Mouse (Mus musculus): ENCODE measurements around the gene Gfra4. TPM values are rescaled to one million over a fixed set of nuclear protein-coding genes. Genes with fewer than 3 reads are reported as not detected.

The Gfra4 gene
- polyA plus RNA-seq, 1 experiment, result 9.6 TPM

GRCm38 (mm10) chr2:131058672-131059071, 15.8 kb upstream of the Gfra4 start:
- H3K4me3 ChIP-seq (ENCODE audit: insufficient read depth, low read depth, low read length), result no peak overlapping the region
- peaks cover 9% of the 10 kb centered on the region for H3K4me1 ChIP-seq (ENCODE audit: control insufficient read depth, insufficient read depth, insufficient read length, low read length)
- H3K27ac ChIP-seq (replicated peaks; ENCODE audit: low read depth, low read length), result no peak overlapping the region

DNA sequence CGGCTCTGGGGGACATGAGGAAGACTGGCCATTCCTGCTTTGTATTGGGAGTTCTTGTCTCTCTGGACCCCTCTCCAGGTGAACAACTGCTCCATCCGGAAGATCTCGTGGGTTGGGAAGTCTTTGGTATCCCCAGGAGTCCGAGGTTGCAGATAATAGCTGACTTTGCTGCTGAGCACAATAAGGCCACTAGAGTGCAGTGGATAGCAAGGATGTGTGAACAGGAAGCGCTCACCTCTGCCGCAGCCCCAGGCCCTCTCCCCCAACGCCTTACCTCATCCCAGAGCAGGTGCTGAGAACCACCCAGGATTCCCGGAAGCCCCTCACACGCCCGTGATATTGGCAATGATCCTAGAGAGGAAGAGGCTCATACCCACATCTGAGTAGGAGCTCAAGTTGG, 13.3 kb upstream of the Gfra4 start:
- no peak overlapping the region for H3K27ac ChIP-seq (replicated peaks; ENCODE audit: low read depth, low read length)
- no peak overlapping the region for H3K4me3 ChIP-seq (ENCODE audit: insufficient read depth, low read depth, low read length)
- peaks cover 9% of the 10 kb centered on the region for H3K4me1 ChIP-seq (ENCODE audit: control insufficient read depth, insufficient read depth, insufficient read length, low read length)

GRCm38 (mm10) chr2:131055631-131056030, 12.7 kb upstream of the Gfra4 start:
- no peak overlapping the region for H3K27ac ChIP-seq (replicated peaks; ENCODE audit: low read depth, low read length)
- no peak overlapping the region for H3K4me3 ChIP-seq (ENCODE audit: insufficient read depth, low read depth, low read length)
- peaks cover 9% of the 10 kb centered on the region for H3K4me1 ChIP-seq (ENCODE audit: control insufficient read depth, insufficient read depth, insufficient read length, low read length)

- Histone ChIP-seq H3K4me3 (ENCODE audit: insufficient read depth, low read depth, low read length) (0 out of 2 replicates have a peak overlapping the region, but pooled peaks have one; percentile 10), H3K4me1 (ENCODE audit: control insufficient read depth, insufficient read depth, insufficient read length, low read length) (peaks cover 5% of the 10 kb centered on the region), H3K27ac (replicated peaks; ENCODE audit: low read depth, low read length) (no peak overlapping the region)
Measured at GRCm38 (mm10) chr2:131054646-131055264, 11.9 kb upstream of the Gfra4 start.

- Histone ChIP-seq H3K4me3 (ENCODE audit: insufficient read depth, low read depth, low read length) (peak overlapping the region; percentile 10), H3K4me1 (ENCODE audit: control insufficient read depth, insufficient read depth, insufficient read length, low read length) (peaks cover 3% of the 10 kb centered on the region), H3K27ac (replicated peaks; ENCODE audit: low read depth, low read length) (no peak overlapping the region)
Measured at GRCm38 (mm10) chr2:131053851-131054645, 11.2 kb upstream of the Gfra4 start.

DNA sequence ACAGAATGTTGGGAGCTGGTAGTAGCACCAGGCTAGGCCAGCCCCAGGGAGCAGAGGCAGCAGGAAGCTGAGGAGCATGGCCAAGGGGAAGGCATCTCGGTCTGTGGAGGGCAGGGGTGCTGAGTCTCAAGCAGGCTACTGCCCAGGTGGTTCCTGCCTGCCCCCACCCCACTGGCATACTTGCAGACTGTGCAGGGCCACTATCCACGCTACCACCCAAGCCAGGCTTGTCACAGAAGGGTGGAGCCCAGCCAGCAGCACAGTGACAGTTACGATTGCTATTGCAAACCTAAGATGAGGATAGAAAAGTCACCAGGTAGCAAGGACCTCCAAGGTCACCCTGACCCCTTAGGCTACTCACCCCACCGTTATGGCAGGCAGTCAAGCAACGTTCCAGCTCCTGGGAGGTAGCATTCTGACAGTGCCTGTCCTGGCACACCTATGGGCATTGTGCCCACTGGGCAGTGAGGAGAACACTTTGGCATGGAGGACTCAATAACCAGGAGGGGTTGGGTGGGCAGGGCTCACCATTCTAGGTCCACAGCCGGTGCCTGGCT, 10.1 kb upstream of the Gfra4 start:
- H3K4me1 ChIP-seq (ENCODE audit: control insufficient read depth, insufficient read depth, insufficient read length, low read length), result no peaks in the 10 kb centered on the region; the same call in 1 of the 2 replicates
- no peak overlapping the region for H3K27ac ChIP-seq (replicated peaks; ENCODE audit: low read depth, low read length)
- H3K4me3 ChIP-seq (ENCODE audit: insufficient read depth, low read depth, low read length), result no peak overlapping the region

- Histone ChIP-seq H3K4me3 (ENCODE audit: insufficient read depth, low read depth, low read length) (no peak overlapping the region), H3K27ac (replicated peaks; ENCODE audit: low read depth, low read length) (no peak overlapping the region), H3K4me1 (ENCODE audit: control insufficient read depth, insufficient read depth, insufficient read length, low read length) (no peaks in the 10 kb centered on the region; the same call in 1 of the 2 replicates)
Measured at GRCm38 (mm10) chr2:131052043-131052442, 9.2 kb upstream of the Gfra4 start.

- no peaks in the 10 kb centered on the region for H3K4me1 ChIP-seq (ENCODE audit: control insufficient read depth, insufficient read depth, insufficient read length, low read length)
- H3K27ac ChIP-seq (replicated peaks; ENCODE audit: low read depth, low read length), result no peak overlapping the region
Measured at GRCm38 (mm10) chr2:131046025-131046424, 3.1 kb upstream of the Gfra4 start.

GRCm38 (mm10) chr2:131044989-131045720, 2.3 kb upstream of the Gfra4 start:
- H3K4me1 ChIP-seq (ENCODE audit: control insufficient read depth, insufficient read depth, insufficient read length, low read length), result peaks cover 2% of the 10 kb centered on the region; the same call in 1 of the 2 replicates
- no peak overlapping the region for H3K4me3 ChIP-seq (ENCODE audit: insufficient read depth, low read depth, low read length)
- no peak overlapping the region for H3K27ac ChIP-seq (replicated peaks; ENCODE audit: low read depth, low read length)

More at GRCm38 (mm10) chr2:131046025-131046424, 3.1 kb upstream of the Gfra4 start:
- H3K4me3 ChIP-seq (ENCODE audit: insufficient read depth, low read depth, low read length), result no peak overlapping the region

DNA sequence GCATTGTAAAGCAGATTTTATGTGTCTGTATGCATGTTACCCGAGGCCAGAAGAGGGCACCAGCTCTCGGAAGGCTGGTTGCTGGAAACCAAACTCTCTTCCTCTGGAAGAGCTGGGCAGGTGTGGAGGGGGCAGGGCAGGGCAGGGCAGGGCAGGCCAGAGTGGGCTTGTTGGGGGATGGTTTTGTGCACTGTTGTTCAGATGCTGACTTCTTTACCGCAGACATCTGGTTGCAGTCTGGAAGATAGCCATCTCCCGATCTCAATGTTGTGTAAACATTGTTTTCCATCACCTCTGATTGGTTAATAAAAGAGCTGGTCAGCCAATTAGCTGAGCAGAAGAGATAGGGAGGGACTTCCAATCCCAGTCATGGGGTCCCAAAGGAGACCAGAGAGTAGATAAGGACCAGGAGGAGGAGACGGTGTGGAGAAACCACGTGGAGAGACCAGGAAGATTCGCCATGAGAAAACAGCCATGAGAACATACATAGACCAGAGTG, 1.5 kb upstream of the Gfra4 start:
- no peak overlapping the region for H3K4me3 ChIP-seq (ENCODE audit: insufficient read depth, low read depth, low read length)
- H3K27ac ChIP-seq (replicated peaks; ENCODE audit: low read depth, low read length), result no peak overlapping the region
- peaks cover 2% of the 10 kb centered on the region; the same call in 1 of the 2 replicates for H3K4me1 ChIP-seq (ENCODE audit: control insufficient read depth, insufficient read depth, insufficient read length, low read length)

DNA sequence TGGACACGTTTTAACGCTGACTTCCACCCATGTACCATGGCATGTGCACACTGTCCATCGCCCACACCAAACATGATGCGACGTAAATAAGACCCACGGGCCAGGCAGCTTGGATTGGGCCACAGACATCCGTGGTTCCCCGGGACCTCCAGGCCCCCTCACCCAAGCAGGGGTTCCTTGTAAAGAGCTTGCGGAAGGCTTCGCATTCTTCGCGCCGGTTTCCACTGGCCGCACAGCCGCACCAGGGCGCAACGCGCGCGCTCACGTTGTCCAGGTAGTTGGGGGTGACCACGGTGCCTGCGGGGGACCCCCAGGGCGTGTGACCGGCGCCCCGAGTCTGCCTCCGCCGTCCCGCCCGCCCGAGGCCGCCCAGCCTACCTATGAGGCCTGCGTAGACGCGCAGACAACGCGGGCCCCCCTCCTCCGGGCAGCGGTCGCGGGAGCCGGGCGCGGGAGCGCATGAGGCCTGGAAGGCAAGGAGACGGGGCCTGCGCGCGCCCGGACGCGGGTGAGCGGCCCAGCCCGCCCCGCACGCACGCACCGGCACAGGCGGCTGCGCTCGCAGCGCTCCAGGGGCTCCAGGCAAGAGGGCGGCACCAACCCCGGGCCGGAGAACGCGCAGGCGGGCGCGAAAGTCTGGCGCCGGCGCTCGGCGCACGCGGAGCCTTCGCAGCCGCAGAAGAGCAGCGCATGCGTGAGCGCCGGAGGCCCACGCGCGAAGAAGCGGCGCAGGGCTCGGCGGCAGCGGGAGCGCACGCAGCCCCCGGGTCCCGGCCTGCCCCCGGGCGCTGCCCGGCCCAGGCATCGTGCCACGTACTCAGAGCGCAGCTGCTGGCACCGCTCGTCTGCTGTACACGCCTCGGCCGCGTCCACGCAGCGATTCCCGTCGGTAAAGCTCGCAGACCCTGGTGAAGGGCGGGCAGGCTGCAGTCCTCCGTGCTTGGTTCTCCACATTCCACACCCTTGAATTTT, 1.7 kb downstream of the Gfra4 start:
- Histone ChIP-seq H3K4me3 (ENCODE audit: insufficient read depth, low read depth, low read length) (peak overlapping the region; percentile 49), H3K27ac (replicated peaks; ENCODE audit: low read depth, low read length) (no peak overlapping the region), H3K4me1 (ENCODE audit: control insufficient read depth, insufficient read depth, insufficient read length, low read length) (peaks cover 4% of the 10 kb centered on the region; the same call in 1 of the 2 replicates)

GRCm38 (mm10) chr2:131038675-131039074, 4.2 kb downstream of the Gfra4 start:
- H3K4me1 ChIP-seq (ENCODE audit: control insufficient read depth, insufficient read depth, insufficient read length, low read length), result peaks cover 4% of the 10 kb centered on the region; the same call in 1 of the 2 replicates
- no peak overlapping the region for H3K4me3 ChIP-seq (ENCODE audit: insufficient read depth, low read depth, low read length)

GRCm38 (mm10) chr2:131038197-131038596, 4.7 kb downstream of the Gfra4 start:
- H3K27ac ChIP-seq (replicated peaks; ENCODE audit: low read depth, low read length), result no peak overlapping the region

More at GRCm38 (mm10) chr2:131038675-131039074, 4.2 kb downstream of the Gfra4 start:
- H3K27ac ChIP-seq (replicated peaks; ENCODE audit: low read depth, low read length), result no peak overlapping the region

More at GRCm38 (mm10) chr2:131038197-131038596, 4.7 kb downstream of the Gfra4 start:
- peaks cover 4% of the 10 kb centered on the region; the same call in 1 of the 2 replicates for H3K4me1 ChIP-seq (ENCODE audit: control insufficient read depth, insufficient read depth, insufficient read length, low read length)
- H3K4me3 ChIP-seq (ENCODE audit: insufficient read depth, low read depth, low read length), result no peak overlapping the region

Data from brown adipose tissue, adult 24 weeks (tissue).